Mouse (Mus musculus): Measurements from ENCODE around the gene Mob3b.

The Mob3b gene

GRCm38 (mm10) chr4:35148326-35148725 is 9.0 kb downstream of the Mob3b start:
- DNase-seq (ENCODE audit: low read depth): no peak

DNA sequence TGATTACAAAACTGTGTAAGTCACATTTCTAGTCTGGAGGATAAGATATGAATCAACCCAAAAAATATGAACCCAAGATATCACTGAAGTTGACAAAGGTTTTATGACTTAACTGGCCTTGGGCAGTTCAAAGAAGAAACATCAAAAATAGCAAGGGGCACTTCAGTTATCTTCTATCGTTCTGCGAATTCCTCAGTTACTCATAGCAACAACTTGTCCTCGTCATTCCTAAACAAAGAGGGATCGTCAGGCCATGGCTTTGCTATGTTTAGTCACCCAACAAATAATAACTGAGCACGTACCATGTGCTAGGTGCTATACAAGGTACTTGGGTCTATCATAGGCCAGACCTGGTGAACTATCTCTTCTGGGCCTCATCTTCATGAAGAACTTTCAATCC is 10.7 kb downstream of the Mob3b start:
- no peak for DNase-seq (ENCODE audit: low read depth)

GRCm38 (mm10) chr4:35145726-35146125 is 11.6 kb downstream of the Mob3b start:
- DNase-seq (ENCODE audit: low read depth): no peak

DNA sequence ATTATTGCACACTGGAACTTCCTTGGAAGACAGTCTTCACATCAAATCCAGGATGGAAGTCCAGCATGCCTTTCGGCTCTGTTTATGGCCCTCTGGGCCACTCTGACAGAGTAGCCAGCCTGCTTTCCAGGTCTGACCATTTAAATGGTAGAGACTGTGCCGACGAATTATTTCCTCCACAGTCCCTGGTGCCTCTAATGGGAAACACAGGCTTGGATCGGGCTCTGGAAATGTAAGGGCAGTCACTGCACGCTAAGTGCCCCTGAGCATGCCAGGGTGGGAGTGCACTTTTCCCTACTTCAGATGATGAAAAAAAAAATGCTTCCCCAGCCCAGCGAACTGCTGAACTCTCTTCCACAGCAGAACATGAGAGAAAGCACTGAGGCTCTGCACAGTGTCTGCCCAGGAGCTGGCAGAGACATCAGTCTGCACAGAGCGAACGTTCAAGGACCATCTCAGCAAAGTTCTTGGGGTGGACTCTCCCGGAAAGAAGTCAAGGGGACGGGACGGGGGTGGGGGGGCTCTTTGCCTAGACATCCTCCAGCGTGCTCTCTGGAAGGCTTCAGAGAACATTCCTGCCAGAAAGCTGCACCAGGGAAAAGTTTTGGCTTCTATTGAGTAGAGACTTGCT is 13.7 kb downstream of the Mob3b start:
- no peak for DNase-seq (ENCODE audit: low read depth)

DNA sequence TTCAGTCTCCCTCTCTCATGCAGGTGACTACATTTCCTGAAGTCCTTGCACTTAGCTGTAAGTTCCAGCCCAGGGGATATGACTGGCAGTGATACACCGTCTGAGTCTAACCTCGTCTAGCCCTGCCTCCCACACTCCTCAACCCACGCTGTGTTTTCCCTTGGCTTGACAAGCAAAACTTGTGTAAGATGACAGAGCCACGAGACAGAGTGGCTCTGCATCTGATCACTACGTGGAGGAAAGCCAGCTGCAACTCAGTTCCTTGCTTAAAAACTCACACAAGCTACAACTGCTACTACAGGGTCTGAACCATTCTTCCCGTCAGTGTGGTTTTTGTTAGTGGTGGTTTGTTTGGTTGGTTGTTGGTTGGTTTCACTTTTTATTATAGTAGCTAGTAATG is 17.0 kb downstream of the Mob3b start:
- DNase-seq (ENCODE audit: low read depth): no peak

DNA sequence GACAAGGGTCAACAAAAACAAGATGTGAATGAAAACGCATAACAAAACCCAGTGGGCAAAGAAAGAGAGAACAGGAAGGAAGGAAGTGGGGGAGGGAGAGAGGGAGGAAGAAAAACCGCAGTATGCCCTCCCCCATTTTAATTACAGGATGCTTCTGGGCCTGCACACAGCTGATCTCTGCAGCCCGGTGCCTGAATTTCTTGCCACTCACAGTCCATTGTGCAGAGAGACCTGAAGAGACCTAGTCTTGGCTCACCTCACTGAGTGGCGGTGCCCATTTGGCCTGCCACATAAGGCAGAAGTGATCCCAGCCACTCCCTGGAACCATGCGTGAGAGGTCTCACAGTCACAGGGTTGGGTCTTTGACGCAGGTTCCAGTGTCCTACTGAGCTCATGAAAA is 19.2 kb downstream of the Mob3b start:
- no peak for DNase-seq (ENCODE audit: low read depth)

- DNase-seq (ENCODE audit: low read depth): no peak
Observed at GRCm38 (mm10) chr4:35136996-35137395, 20.3 kb downstream of the Mob3b start.

DNA sequence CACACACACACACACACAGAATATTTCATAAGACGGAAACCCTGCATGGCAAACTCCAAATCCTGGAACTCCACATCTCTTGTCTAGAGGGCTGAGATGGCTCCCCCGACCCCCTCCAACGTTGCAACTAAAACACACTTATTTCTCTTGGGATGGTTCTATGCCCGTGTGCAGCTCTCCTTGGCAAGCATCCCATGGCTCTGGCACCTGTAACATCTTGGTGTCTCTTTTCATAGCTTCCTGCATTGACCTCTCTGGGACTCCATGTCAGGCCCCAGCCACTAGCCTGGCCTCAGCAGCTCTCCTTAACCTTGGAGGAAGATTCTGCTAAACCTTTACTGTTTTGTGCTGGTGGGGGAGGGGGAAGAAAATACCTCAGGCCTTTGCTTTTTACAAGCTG is 21.5 kb downstream of the Mob3b start:
- no peak for DNase-seq (ENCODE audit: low read depth)

- no peak for DNase-seq (ENCODE audit: low read depth)
Observed at GRCm38 (mm10) chr4:35134846-35135611, 22.3 kb downstream of the Mob3b start.

DNA sequence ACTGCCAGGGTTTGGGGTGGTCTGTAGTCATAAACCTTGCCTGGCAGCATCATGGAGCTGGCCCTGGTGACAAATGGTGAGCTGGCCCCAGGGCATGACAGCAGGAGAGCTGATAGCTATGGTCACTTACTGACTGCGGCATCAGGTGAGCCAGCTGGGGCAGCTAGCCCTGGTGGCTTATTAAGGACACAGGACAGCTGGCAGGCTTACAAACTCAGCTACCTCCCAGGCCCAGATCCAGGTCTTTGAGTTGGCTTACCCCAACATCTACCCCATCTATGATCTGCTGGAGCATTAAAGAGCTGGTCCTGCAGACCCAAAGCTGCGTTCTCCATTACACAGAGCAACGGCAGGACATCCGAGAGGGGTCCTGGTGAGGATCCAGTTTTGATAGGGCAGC is 23.9 kb downstream of the Mob3b start:
- no peak for DNase-seq (ENCODE audit: low read depth)

GRCm38 (mm10) chr4:35131592-35131991 is 25.7 kb downstream of the Mob3b start:
- DNase-seq (ENCODE audit: low read depth): no peak

GRCm38 (mm10) chr4:35130411-35130948 is 26.8 kb downstream of the Mob3b start:
- peak; percentile 54 for DNase-seq (ENCODE audit: low read depth)

DNA sequence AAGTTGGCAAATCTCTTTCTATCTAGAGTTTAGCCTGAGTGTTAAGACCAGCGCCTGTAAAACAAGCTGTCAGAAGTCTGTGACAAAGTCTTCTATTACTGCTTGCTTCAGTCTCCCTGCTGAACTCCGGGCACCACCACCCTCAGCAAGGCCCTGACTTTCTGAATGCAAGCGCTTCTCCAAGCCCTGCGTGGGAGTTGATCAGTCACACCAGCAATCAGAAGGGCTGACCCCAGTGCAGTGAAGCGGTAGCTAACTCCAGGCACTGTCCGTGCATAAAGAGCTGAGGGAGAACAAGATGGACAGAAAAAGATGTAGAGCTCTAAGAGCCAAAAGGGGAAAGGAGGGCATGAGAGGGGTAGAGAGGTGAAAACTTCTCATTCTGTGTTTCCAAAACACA is 29.5 kb downstream of the Mob3b start:
- DNase-seq (ENCODE audit: low read depth): no peak

DNA sequence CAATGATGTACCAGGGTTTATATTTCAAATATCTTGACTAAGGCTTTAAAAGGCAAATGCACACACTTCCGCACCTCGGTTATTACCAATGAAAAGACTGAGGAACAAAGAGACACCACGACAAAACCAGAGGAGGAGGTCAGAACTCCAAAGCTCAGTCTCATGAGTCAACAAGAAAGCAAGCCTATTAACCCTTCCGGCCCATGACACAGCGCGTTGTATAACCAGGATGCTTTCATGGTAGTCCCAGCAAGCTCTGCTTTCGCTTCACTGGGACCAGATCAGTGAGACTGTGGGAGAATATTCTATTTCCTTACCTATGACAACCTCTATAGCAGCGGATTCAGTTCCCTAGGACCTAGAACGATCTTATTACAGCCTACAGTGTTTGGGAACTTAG is 30.5 kb downstream of the Mob3b start:
- no peak for DNase-seq (ENCODE audit: low read depth)

GRCm38 (mm10) chr4:35125299-35125777 is 31.9 kb downstream of the Mob3b start:
- no peak for DNase-seq (ENCODE audit: low read depth)

GRCm38 (mm10) chr4:35124027-35124426 is 33.3 kb downstream of the Mob3b start:
- no peak for DNase-seq (ENCODE audit: low read depth)

GRCm38 (mm10) chr4:35123087-35123486 is 34.2 kb downstream of the Mob3b start:
- no peak for DNase-seq (ENCODE audit: low read depth)

- DNase-seq (ENCODE audit: low read depth): no peak
Observed at GRCm38 (mm10) chr4:35121060-35121459, 36.2 kb downstream of the Mob3b start.

DNA sequence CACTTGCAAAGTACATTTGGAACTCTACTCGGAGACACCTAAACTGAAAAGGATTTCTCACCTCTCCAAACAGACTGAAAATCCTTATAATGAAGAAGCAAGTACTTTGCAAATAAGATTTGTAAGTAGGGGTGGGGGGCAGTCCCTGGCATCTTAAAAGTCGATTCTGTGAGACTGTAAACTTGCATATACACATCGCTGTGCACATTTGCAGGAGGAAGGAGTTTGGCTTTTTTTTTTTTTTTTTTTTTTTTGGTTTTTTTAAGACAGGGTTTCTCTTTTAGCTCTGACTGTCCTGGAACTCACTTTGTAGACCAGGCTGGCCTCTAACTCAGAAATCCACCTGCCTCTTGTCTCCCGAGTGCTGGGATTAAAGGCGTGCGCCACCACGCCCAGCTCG is 36.7 kb downstream of the Mob3b start:
- DNase-seq (ENCODE audit: low read depth): no peak

- DNase-seq (ENCODE audit: low read depth): no peak
Observed at GRCm38 (mm10) chr4:35120159-35120558, 37.1 kb downstream of the Mob3b start.

GRCm38 (mm10) chr4:35118851-35119250 is 38.4 kb downstream of the Mob3b start:
- DNase-seq (ENCODE audit: low read depth): no peak

DNA sequence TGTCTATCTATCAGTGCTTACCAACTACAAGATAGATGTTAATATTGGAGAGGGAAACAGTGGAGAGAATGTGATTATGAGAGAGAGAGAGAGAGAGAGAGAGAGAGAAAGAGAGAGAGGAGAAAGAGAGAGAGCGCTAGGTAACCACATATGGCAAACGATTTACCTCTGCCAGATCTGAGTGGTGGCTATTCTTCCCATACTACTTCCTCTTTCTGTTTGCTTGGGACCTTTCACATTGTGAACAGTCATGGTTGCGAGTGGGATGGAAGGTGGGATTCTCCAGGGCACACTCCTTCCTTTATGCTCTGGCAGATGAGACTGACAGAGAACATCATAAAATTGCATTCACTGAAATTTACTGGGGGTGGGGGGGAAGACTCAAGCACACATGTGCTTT is 40.1 kb downstream of the Mob3b start:
- no peak for DNase-seq (ENCODE audit: low read depth)

- no peak for DNase-seq (ENCODE audit: low read depth)
Observed at GRCm38 (mm10) chr4:35115933-35116332, 41.4 kb downstream of the Mob3b start.
